In the genomic region with DNA sequence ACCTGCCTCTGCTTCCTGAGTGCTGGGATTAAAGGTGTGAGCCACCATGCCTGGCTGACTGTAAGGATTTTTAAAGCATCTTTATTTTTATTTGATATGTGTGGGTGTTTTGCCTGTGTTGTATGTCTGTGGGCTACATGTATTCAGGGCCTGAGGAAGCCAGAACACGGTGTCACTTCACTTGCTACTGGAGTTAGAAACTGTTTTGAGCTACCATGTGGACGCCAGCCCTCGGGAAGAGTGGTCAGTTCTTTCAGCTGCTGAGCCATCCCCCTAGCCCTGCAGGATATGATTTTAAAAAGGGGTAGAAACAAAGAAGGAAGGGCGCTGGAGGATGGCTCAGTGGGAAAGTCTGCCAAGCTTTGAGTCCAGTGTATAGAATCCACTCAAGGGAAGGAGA, we compare ENCODE assay signal across 1 mouse cellular context.
TF ChIP-seq lines count a peak whose summit lies in the region.

No protein-coding gene starts in this region.

TF ChIP-seq in CH12.LX, 34 proteins besides CTCF, POLR2A, EP300 and RAD21:
- no peak for TF ChIP-seq KAT2A (IDR thresholded peaks at IDR 0.05; ENCODE audit: insufficient replicate concordance, low read length)
- TF ChIP-seq TCF12 (IDR thresholded peaks at IDR 0.05; ENCODE audit: low read depth, low read length) = no peak
- TF ChIP-seq GABPA (IDR thresholded peaks at IDR 0.05; ENCODE audit: insufficient replicate concordance, low read depth, low read length) = no peak
- no peak for TF ChIP-seq MYC (IDR thresholded peaks at IDR 0.05; ENCODE audit: low read depth, low read length)
